Mouse (Mus musculus) frontal cortex, adult 2 months (tissue): ENCODE results near the gene Sh2d1b2. TPM values are rescaled to one million over a fixed set of nuclear protein-coding genes. Genes with fewer than 3 reads are reported as not detected.
"Not testable (repeated sequence)": the region's sequence is repeated elsewhere in the genome, so short reads cannot be mapped to it uniquely, and the experiment has no call there.

ENCODE experiments used
- DNase-seq, 2 experiments: peaks; one replicate each; pipeline ENCODE4 v3.0.0; 2022; ENCODE audit warnings: low spot score in 1 of 2; ENCODE audit errors: extremely low spot score in 1 of 2
- polyA plus RNA-seq: library from polyadenylated mRNA; depleted of rRNA; stranded (reverse); fragments of >200 nt; gene quantifications from 2 replicates; pipeline ENCODE4 v1.2.3, GENCODE M21; 2012; rRNA removed

Gene Sh2d1b2
- 0.04 TPM in 1 of 2 replicates, not detected in the other for polyA plus RNA-seq

DNA sequence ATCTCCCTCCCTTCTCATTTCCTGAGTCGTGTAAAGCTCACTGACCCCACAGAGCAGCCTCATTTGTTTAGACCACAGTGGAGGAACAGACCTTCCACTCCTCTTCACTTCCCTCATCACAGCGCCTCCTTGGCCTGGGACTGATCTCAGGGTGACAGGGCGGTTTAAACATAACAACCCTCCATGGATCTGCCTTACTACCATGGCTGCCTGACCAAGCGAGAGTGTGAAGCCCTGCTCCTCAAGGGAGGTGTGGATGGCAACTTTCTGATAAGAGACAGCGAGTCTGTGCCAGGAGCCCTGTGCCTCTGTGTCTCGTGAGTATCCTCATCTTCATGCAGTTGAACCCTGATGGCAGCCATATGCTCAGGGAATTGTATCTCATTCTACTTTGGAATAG lies at the start of gene Sh2d1b2:
TSS of gene Sh2d1b2 (plus strand) at position 62 of the 400 bp plus-strand sequence.
- not testable (repeated sequence) for DNase-seq

DNA sequence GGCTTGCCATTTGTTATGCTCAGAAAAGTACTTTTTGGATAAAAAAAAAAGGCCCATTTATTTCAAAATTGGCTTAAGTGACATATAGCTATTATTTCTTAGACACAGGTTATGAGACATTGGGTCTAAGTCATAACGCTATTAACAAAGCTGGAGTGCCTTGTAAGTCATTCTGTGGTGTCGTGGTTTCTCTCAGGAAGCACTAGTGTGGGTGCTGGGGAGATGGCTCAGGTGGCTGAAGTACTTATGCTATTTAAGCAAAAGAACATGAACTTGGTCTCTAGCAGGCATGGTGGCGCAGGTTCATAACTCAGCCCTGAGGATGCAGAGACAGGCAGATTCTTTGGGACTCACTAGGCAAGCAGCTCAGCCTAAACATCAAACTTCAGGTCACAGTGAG lies 47.4 kb upstream of the Sh2d1b2 start:
- DNase-seq = no peak

DNA sequence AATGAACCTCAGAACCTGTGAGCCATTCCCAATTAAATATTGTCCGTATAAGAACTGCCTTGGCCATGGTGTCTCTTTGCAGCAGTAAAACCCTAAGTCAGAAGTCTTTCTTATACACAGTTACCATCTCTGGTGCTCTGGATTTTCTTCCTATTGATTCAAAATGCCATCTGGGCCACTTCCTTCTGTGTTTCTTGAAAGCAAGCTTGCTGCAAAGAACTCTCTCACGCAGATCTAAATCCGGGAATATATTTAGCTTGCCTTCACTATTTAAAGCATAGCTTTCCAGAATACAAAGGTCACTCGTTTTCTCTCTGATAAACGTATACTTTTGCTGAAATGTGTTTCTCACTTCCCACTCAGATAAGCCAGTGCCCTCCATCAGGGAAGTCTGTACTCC lies 46.0 kb upstream of the Sh2d1b2 start:
- DNase-seq = peak; percentile 31 to 72

DNA sequence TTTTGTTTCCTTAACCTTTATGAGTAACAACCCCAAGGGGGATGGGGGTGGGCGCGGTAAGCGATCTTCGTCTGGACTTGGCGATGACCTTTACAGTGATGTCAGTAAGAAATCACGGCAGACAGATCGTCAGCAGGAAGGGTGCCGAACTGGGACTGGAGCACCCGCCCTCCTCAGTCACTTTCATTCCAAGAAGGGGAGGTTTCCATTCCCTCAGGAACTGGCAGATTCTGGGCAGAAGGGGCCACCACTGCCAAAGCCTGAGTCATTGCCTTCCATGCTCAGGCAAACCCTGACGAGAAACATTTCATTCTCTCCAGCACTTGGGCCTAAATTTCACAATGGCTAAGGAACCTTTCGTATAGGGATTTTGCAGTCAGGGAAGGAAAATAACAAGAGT lies 43.9 kb upstream of the Sh2d1b2 start:
- DNase-seq = peak; percentile 33 to 46

DNA sequence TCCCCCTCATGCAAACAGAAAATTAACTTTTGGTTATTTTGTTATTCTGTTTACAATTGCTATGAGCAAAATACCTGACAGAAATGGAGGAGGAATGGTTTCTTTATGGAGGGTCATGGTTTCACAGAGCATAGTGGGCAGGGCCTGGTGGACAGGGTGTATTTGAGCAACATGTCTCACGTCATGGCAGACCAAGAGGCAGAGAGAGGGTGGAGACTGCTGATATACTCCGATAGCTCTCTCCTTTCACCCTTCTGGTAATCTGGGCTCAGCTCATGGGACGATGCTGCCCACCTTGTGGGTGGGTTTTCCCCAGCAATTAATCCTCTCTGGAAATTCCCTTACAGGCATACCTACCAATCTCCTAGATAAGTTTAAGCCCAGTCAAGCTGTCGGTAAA lies 42.3 kb upstream of the Sh2d1b2 start:
- no peak for DNase-seq

DNA sequence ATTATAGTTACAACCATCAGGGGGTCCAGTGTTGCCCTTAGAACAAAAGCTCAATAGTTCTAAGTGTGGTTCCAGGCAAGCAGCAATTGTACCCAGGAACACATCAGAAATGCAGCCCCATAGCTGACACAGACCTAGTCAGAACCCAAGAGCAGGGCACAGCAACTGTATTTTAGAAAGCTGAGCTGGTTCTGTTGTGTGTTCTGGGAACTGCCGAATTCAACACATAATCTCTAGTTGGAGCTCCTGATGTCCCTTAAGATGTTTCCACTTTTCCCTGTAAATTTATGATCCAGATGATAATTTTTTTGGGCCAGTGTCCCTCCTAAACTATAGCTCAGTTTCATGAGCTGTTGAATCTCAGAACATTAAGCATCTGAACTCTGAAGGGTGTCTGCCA lies 40.6 kb upstream of the Sh2d1b2 start:
- DNase-seq = no peak

DNA sequence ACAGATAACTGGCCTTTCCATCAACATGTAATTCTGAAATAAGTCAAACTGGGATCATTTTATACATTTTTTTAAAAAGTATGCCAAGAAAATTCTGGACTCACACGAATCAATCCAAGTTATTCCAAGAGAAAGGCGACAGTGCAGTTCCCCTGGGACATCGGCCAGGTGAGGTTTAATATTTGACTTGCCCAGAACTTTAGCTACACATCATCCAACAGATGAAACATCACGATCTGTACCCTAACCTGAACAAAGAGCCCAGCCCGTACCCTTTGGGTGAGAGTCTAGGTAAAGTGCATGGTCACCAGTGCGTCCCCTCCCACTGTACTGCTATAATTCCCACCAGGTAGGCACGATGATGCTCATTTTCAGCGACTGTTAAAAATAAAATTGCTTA lies 36.3 kb upstream of the Sh2d1b2 start:
- no peak for DNase-seq

DNA sequence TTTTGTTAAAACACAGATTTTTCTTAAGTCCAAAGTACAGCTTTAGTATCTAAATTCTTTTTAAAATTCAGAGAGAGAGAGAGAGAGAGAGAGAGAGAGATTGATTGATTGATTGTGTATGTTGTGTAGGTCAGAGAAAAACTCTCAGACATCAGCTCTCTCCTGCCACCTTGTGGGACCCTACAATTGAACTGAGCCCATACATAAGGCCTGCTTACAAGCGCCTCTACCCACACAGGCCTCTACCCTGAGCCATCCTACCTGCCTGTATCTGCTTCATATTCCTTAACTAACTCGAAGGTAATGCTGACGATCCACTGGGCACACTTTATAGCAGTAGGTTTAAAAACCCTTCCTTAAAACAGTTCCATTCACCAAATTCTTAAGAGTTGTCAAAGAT lies 32.2 kb upstream of the Sh2d1b2 start:
- DNase-seq = peak in 1 of 2 experiments; percentile 56

DNA sequence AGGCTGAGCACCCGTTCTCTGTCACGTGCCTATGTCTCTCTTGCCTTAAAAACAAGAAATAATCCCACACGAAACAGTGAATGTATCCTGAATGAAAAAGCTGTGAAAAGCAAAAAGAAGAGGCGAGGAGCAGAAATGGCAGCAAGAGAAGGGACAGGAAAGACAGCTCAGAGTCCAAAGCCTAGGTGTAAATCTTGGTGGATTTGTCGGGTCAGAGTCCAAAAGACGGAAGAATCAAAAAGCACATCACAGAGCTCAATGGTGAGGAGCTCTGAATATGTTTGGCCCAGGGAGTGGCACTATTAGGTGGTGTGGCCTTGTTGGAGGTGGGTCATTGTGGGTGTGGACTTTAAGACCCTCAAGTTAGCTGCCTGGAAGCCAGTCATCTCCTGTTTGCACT lies 26.2 kb upstream of the Sh2d1b2 start:
- no peak for DNase-seq

DNA sequence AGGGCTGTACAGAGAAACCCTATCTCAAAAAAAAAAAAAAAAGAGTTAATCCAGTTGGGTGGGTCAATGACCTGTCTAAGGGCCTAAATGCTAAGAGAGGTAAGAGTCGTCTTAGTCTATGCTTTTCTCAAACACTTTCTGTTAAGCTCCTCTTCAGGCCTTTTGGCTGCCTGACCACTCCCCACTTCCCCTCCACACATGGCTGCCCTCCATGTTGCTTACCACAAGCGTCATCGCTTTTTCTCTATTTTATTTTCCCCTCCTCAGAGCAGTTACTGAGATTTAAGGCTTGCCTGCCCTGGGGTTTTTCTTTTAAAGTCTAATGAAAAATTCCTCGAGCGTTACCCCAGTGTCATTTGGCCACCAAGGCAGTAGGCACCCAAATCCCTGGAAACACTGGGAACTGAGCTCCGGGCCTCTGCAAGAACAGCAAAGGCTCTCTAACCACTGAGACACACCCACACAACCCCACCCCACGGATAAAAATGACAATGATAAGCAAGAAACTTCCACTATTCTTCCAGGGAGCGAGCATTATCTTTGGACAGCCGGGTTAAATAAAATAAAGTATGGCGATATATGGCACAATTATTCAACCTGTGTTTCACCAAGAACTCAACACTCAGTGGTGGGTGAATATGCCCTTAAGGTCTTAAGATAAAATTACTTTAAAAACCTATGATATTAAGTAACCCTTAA lies 19.2 kb upstream of the Sh2d1b2 start:
- DNase-seq = no peak

DNA sequence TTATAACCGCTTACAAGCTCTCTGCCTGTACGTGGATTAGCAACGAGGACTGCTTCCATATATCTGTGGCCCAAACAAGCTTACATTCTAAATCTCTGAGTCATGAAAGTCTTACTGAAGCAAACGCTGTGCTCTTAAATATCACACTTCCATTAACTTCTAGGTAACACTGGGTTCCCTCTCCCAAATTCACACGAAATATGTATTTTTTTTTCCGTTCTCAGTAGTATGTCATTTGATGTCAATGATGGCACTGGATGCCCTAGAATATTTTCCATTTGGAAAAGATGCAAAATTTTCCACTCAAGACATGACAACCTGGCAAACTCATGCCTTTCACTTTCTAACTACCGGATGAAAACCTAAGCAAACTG lies 18.2 kb upstream of the Sh2d1b2 start:
- DNase-seq = no peak

DNA sequence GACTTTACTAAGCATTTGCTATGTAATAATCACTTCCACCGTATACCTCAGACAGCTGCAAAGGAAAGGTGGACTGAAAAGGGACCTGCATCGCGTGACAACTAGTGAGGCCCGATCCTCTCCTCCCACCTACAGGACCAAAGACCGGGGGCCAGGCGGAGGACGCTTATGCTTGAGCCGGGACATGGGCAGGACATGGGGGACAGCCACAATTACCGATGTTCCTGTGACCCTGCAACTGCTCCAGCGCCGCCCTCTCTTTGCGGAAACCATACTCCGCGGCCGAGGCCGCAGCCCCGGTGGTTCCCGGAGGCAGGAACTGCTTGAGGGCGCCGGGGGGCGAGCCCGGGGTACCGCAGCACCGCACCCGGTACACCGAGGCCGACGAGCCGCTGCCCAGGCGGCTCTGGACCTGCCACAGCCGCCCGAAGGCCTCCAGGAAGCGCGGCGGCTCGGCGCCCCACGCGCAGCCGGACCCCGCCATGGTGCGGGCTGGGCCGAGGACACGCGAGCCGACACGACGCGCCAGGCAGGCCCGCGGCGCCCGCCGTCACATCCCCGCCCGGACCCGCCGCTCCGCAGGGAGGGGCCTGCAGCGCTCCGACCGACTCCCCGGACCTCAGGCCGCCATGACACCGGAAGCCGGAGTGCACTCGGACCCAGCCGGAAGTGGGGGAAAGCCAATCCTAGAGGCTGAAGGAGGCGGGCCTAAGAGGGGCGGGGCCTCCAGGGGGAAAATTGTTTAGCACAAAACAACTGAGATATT lies 17.6 kb upstream of the Sh2d1b2 start, which contains the start of gene Uhmk1:
TSS of gene Uhmk1 (minus strand) at position 641 of the 766 bp plus-strand sequence.
- peak; percentile 67 to 89 for DNase-seq

DNA sequence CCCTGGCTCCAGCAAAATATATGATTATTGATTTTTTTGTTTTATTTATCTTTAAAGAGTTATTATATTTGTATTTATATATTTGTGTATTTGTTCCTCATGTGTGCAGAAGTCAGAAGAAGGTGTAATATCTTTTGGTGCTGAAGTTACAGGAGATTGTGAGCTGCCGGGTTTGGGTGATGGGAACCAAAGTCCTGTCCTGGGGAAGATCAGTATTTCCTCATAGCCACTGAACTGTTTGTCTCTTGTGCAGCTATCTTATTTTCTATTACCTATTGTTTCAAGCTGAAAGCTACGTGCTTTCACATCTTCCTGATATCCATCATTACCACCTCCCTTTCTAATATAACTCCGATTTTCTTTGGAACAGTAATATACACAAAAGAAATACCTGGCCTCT lies 17.0 kb upstream of the Sh2d1b2 start:
- no peak for DNase-seq

DNA sequence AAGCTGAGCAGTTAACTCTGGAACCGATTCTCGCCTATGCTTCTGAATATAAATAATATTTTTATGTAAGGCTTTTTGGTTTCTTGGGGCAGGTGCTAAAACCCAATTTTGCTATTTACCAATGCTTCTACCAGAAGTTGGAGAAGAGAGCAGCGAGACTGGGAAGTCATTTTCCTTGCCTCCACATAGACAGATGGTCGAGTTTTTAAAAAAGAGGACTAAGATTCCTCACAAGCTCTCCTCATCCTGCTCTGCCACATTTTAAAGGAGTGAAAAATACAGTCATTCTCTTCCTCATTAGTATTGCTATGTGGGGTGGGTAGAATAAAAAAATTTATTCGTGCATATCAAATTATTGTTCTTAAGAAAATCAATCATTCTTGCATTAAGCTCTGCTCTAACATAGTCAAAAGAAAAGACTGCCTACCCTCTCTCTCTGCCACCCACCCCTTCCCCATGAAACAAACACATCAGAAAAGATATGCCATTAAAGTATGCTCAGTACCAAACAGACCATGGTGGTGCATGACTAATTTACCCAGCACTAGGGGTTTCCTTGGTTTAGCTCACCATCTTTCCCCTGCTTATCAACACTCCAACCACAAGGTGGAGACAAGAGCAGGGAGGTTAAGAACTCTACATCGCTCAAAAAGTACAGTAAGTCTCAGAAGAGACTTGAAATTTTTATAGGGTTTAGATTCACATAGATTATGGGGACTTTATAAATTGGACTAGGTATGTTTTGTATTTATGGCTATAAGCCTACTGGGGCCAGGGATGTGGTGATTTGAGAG lies 14.3 kb upstream of the Sh2d1b2 start:
- peak; percentile 22 to 62 for DNase-seq

DNA sequence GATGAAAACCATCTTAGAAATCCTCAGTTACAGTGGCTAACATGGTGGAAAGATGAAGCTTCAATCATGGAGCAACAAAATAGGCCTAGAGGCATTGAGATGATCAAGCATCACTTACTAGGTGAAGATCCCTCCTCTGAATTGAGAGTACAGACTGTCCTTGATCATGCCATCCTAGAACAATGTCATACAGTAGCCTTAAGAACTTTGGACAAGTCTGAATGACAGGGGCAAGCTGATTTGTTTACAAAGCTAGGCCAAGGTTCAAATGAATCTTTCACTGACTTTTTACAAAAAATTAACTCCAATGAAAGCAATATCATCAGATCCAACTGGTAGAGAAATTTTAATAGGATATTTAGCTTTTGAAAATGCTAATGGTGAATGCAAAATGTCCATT lies 12.2 kb upstream of the Sh2d1b2 start:
- no peak for DNase-seq

DNA sequence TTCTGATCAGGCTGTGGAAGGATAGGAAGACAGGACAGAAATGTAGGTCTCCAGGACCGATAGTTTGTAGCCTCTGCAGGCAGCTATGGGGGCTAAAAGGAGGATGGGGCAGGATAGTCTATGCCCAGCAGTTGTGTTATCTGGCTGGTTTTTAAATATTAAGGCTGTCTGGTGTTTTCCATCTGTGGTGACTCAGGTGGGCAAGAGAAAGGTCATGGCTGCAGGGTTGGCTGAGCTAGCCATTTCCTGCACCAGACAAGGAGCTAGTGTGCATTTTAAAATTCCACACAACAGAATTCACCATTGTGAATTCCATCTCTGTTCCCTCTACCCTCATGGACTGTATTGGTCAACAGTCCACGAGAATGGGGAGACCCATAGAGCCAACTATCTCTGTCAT lies 9.3 kb upstream of the Sh2d1b2 start:
- no peak for DNase-seq

DNA sequence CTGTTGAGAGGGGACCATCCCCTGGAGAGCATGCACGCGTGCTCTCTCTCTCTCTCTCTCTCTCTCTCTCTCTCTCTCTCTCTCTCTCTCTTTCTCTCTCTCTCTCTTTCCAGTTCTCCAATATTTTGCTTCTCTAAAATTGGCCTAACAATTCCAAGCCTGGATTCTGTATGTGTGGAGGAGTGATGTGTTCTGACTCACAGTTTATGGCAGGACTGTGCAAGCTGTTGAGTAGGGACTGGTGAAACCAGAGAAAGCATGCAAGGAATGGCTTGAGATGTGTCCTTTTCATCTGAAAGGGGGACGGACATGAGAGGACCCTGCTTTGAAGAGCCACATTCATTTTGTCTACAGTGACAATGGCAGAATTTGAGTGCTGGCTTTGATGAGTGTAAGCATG lies 12.5 kb downstream of the Sh2d1b2 start:
- peak in 1 of 2 experiments; percentile 44 for DNase-seq

DNA sequence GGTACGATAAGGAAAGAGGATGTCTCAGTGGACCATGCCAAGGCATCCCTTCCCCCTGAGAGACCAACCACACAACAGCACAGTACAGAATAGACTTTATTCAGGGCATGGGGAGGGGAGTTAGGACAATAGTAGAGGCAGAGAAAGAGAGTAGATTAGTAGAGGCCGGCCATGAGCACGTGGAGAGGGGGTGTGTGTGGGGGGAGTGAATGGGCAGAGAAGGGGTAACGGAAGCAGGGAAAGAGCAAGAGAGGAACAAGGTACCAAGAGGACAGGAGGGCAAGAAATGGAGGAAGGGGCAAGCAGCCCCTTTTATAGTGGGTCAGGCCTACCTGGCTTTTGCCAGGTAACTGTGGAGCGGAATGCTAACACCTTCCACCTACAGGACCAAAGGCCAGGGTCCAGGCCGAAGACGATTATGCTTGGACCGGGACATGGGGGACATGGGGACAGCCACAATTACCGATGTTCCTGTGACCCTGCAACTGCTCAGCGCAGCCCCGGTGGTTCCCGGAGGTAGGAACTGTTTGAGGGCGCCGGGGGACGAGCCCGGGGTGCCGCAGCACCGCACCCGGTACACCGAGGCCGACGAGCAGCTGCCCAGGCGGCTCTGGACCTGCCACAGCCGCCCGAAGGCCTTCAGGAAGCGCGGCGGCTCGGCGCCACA lies 22.5 kb downstream of the Sh2d1b2 start:
- no peak for DNase-seq

DNA sequence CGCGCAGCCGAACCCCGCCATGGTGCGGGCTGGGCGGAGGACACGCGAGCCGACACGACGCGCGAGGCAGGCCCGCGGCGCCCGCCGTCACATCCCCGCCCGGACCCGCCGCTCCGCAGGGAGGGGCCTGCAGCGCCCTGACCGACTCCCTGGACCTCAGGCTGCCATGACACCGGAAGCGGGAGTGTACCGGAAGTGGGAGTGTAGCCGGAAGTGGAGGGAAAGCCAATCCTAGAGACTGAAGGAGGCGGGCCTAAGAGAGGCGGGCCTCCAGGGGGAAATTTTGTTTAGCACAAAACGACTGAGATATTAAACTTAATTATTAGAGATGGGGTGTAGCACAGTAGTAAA lies 23.0 kb downstream of the Sh2d1b2 start:
- peak; percentile 81 to 91 for DNase-seq

DNA sequence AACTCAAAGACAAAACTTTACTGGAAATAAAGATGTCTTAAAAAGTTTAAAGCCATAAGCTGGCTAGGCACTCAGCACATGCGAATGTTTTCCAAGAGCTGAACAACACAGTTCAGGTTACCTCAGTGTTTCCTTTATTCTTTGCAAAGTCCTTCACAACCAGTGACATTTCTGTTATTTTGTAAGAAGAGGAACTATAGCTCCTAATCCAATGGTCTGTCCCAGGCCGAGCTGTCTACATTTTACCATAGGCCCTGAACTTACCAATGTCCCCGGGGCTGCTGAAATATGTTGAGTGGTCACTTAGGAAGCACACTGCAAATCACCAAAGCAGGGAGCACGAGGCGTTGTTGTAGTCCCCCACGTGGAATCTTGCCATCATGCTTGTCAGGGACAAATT lies 37.7 kb downstream of the Sh2d1b2 start:
- no peak for DNase-seq

DNA sequence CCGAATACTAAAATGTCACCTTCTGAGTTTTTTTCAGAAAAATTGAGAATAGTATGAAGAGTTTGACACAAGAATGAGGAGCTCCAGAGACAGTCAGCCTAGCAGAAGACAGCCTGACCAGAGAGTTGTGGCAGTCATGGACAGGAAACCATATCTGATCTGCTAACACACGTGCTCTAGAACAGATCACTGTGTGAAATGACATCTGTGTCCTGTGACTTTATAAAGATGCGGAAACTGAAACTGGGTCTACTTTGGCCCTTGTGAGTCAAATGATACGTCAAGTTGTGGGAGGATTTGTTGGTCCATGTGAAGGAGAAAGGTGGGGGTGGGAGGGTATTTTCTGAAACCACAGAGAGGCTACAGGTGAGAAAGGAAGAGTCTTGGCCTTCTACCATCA lies 38.1 kb downstream of the Sh2d1b2 start:
- DNase-seq = no peak
